Mouse (Mus musculus) effector memory CD4-positive, alpha-beta T cell, adult 5 months (primary cell): Measurements from ENCODE around the gene Ebf4. TPM values are rescaled to one million over a fixed set of nuclear protein-coding genes. Genes with fewer than 3 reads are reported as not detected.

ENCODE experiments used
- polyA plus RNA-seq: library from polyadenylated mRNA; unstranded; fragments of 100-300 nt; shearing (Covaris generic); gene quantifications from one replicate; pipeline ENCODE4 v1.2.1, GENCODE M21; 2017

The Ebf4 gene
- polyA plus RNA-seq = not detected

GRCm38 (mm10) chr2:130294936-130295277 is at the start of gene Ebf4:
Ebf4 (plus strand) TSS chr2:130295169.

GRCm38 (mm10) chr2:130274149-130274861 is 20.7 kb upstream of the Ebf4 start, which contains the start of gene Nop56:
Nop56 (plus strand) TSS chr2:130274430.

GRCm38 (mm10) chr2:130283854-130284654 is 10.9 kb upstream of the Ebf4 start, which contains the start of gene Idh3b:
Idh3b (minus strand) TSS chr2:130284547.

DNA sequence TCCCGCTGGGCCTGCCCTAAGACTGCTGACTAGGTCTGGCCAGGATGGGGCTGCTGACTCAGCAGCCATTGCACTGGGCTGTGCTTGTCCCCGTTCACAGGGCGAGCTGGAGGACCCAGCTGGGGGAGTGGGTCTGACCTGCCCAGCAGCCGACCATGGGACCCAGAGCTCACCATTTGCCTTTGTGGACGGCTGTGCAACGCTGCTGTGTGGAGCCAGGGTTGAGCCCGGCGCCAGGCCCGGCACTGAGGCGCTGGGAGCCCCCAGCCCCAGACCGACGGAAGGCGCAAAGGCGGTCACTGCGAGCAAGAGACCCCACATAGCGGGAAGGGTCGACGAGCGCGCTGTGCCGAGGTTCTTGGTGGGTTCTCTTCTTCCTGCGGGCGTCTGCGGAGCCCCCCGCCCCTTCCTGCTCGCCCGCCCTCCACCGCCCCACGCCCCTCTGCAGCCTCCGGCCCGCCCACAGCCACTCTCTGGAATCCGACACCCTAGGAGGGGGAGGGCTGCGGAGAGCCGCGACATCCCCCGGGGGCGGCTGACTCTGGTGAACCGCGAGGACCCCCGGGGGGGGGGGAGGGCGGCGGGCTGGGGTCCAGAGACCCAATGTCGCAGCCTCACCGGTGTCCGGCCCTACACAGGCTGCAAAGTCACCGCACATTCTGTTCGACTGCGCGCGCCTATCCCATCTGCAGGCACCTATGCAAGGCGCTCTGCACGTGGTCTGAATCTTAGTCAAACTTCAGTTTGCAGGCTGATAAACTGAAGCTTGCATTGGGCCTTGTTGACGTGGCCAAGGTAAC is 102.4 kb downstream of the Ebf4 start, which contains the start of gene Cpxm1:
Gene Cpxm1, minus strand, starts transcription at position 389 of the 800 bp plus-strand sequence.

DNA sequence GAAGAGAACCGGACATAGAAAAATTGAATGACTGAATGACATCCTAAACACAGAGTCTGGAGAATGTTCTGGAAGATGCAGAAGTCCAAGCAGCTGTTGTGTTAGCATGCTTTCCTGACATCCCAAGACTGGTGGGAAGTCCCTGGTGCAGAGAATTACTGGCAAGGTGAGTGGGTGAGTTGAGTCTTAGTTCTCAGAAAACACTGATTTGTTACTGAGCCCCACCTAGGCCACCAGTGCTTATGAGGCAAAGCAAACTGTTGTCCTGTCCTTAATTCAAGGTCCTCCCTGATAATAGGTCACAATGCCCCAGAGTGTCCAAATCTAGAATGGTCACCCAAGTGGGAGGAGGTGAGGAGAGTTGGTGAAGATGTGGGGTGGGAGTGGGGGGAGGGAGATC is 110.0 kb downstream of the Ebf4 start, which contains the start of the genes Gm28372 and 1700020A23Rik:
Gene Gm28372, plus strand, starts transcription at position 301 of the 400 bp plus-strand sequence.
Gene 1700020A23Rik, plus strand, starts transcription at position 321 of the 400 bp plus-strand sequence.

DNA sequence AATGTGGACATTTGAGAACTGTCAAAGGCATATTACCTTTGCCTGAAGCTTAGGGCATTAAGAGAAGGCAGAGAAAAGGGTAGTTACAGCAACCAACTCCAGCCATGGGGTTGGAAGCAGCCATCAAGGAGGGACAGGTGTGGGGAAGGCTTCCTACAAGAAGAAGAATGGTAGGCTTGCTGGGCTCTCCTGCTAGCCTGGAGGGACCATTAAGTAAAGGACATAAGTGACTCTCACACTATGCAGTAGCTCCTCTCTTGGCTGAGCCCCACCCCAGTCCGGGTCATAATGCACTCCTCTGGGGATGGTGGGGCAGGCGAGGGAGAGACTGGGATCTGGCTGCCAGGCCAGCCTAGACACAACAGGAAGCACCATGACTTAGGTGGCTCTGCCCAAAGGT is 111.2 kb downstream of the Ebf4 start, which contains the start of gene Tmem239:
Gene Tmem239, plus strand, starts transcription at position 301 of the 400 bp plus-strand sequence.

Other genes starting within 250 kb of the Ebf4 start
- not detected for gene Tgm6, start 182.8 kb upstream of the Ebf4 start, polyA plus RNA-seq
- 349 TPM for gene Snrpb, start 115.8 kb upstream of the Ebf4 start, polyA plus RNA-seq
- gene Tmc2, start 100.0 kb upstream of the Ebf4 start, polyA plus RNA-seq = not detected
- 360 TPM for gene Nop56, start 20.7 kb upstream of the Ebf4 start, polyA plus RNA-seq
- 118 TPM for gene Idh3b, start 10.6 kb upstream of the Ebf4 start, polyA plus RNA-seq
- gene Cpxm1, start 102.4 kb downstream of the Ebf4 start, polyA plus RNA-seq = 0.26 TPM
- not detected for gene Gm28372, start 110.1 kb downstream of the Ebf4 start, polyA plus RNA-seq
- not detected for gene 1700020A23Rik, start 110.1 kb downstream of the Ebf4 start, polyA plus RNA-seq
- gene Tmem239, start 111.3 kb downstream of the Ebf4 start, polyA plus RNA-seq = not detected
- 247 TPM for gene Vps16, start 129.2 kb downstream of the Ebf4 start, polyA plus RNA-seq
- gene Pced1a, start 129.5 kb downstream of the Ebf4 start, polyA plus RNA-seq = 16.8 TPM
- gene Ptpra, start 155.1 kb downstream of the Ebf4 start, polyA plus RNA-seq = 137 TPM